Mouse (Mus musculus) midbrain, embryonic 15.5 days (tissue): ENCODE results near the gene Baiap2. TPM values are rescaled to one million over a fixed set of nuclear protein-coding genes. Genes with fewer than 3 reads are reported as not detected.

Experiments
- ATAC-seq: fragments of 200-750 bp; cut with Nextera tagmentation; replicated peaks from 2 replicates; pipeline ENCODE4 v1.8.0; 2017; ENCODE audit warnings: moderate TSS enrichment
- H3K27ac ChIP-seq: fragments of 300-500 bp; sonication (generic); 2 replicates; pipeline ENCODE4 v1.5.1; 2015; ENCODE audit warnings: mild to moderate bottlenecking, inconsistent platforms
- H3K27me3 ChIP-seq: fragments of 300-500 bp; sonication (generic); replicated peaks from 2 replicates; pipeline ENCODE4 v1.6.1; 2015; ENCODE audit warnings: inconsistent platforms
- H3K36me3 ChIP-seq: fragments of 300-500 bp; sonication (generic); replicated peaks from 2 replicates; pipeline ENCODE4 v1.6.1; 2015; ENCODE audit warnings: inconsistent platforms
- H3K4me1 ChIP-seq: fragments of 300-500 bp; sonication (generic); 2 replicates; pipeline ENCODE4 v1.6.1; 2015; ENCODE audit warnings: inconsistent platforms
- H3K4me2 ChIP-seq: fragments of 300-500 bp; sonication (generic); 2 replicates; pipeline ENCODE4 v1.6.1; 2015; ENCODE audit warnings: inconsistent platforms, mild to moderate bottlenecking, moderate library complexity
- H3K4me3 ChIP-seq: fragments of 300-500 bp; sonication (generic); 2 replicates; pipeline ENCODE4 v1.5.1; 2015; ENCODE audit warnings: mild to moderate bottlenecking, inconsistent platforms
- H3K9ac ChIP-seq: fragments of 300-500 bp; sonication (generic); 2 replicates; pipeline ENCODE4 v1.6.1; 2015; ENCODE audit warnings: mild to moderate bottlenecking, inconsistent platforms
- H3K9me3 ChIP-seq: fragments of 300-500 bp; sonication (generic); 2 replicates; pipeline ENCODE4 v1.6.1; 2016; ENCODE audit warnings: inconsistent platforms
- WGBS: fragments of 180-500 bp; shearing (Covaris S2); methylation state at CpG from one replicate; pipeline ENCODE4 v1.1.7; 2015; ENCODE audit warnings: mixed read lengths; 5-methylcytosine and 5-hydroxymethylcytosine counted together
- polyA plus RNA-seq: library from polyadenylated mRNA; unstranded; fragments of >200 nt; fragmentation: Nextera tagmentation; extraction: Ambion mirVana; gene quantifications from 2 replicates; pipeline ENCODE4 v1.2.1, GENCODE M21; 2015

Baiap2 gene
- polyA plus RNA-seq, 1 experiment from 2014 or later: 15.5 TPM

DNA sequence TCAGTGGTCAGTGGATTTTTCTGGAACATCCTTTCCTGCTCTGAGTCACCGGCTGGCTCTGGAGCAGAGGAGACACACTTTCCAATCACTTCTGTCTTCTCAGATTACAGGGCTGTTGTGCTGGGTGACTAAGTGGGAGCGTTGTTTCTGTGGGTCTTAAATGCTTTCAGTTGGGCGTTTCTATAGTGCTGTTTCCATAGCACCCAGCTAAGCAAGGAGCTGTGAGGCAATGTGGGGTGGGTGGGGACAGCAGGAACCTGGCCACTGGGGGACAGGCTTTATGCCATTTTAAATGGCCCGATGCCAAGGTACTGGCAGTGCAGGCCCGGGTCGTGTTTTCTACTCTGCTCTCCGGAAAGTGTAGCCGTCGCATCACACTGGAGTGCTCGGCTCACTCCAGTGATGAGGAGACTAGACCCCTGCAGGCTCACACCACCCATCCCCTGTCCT is 46.6 kb downstream of the Baiap2 start:
- Histone ChIP-seq H3K4me3 (no peak overlapping the region), H3K9ac (no peak overlapping the region), H3K27ac (0 out of 2 replicates have a peak overlapping the region, but pooled peaks have one; percentile 5), H3K4me2 (no peak overlapping the region), H3K36me3 (no peaks in the 10 kb centered on the region), H3K4me1 (peaks cover 26% of the 10 kb centered on the region), H3K9me3 (no peaks in the 10 kb centered on the region), H3K27me3 (no peaks in the 10 kb centered on the region)
- peak; percentile 32; the same call in 1 of the 2 replicates for ATAC-seq
- WGBS: 19% methylated on average over 10 of the region's 10 CpGs

- Histone ChIP-seq H3K4me2 (peak overlapping the region; percentile 29), H3K9ac (no peak overlapping the region)
- no peak; the same call in 1 of the 2 replicates for ATAC-seq
These were observed 48.2 kb downstream of the Baiap2 start for GRCm38 (mm10) chr11:119990658-119991337.

GRCm38 (mm10) chr11:119991338-119991678 is 48.7 kb downstream of the Baiap2 start:
- Histone ChIP-seq H3K9me3 (no peaks in the 10 kb centered on the region), H3K27me3 (no peaks in the 10 kb centered on the region), H3K36me3 (no peaks in the 10 kb centered on the region), H3K4me1 (peaks cover 26% of the 10 kb centered on the region), H3K4me3 (no peak overlapping the region), H3K4me2 (peak overlapping the region; percentile 29), H3K27ac (no peak overlapping the region), H3K9ac (no peak overlapping the region)
- ATAC-seq: peak; percentile 65
- 16% methylated on average over 10 of the region's 10 CpGs for WGBS

More at GRCm38 (mm10) chr11:119990658-119991337, 48.2 kb downstream of the Baiap2 start:
- Histone ChIP-seq H3K27me3 (no peaks in the 10 kb centered on the region), H3K4me3 (no peak overlapping the region), H3K9me3 (no peaks in the 10 kb centered on the region), H3K4me1 (peaks cover 26% of the 10 kb centered on the region), H3K36me3 (no peaks in the 10 kb centered on the region), H3K27ac (no peak overlapping the region)
- WGBS: 52% methylated on average over 10 of the region's 10 CpGs

GRCm38 (mm10) chr11:119997351-119997750 is 54.8 kb downstream of the Baiap2 start:
- H3K27me3 ChIP-seq: no peaks in the 10 kb centered on the region
- no peaks in the 10 kb centered on the region for H3K9me3 ChIP-seq
- 83% methylated on average over 16 of the region's 16 CpGs for WGBS
- ATAC-seq: no peak
- H3K4me3 ChIP-seq: no peak overlapping the region
- 0 out of 2 replicates have a peak, but pooled peaks cover 5% of the 10 kb centered on the region for H3K36me3 ChIP-seq
- H3K4me1 ChIP-seq: peaks cover 6% of the 10 kb centered on the region; the same call in 1 of the 2 replicates
- no peak overlapping the region for H3K27ac ChIP-seq
- no peak overlapping the region for H3K4me2 ChIP-seq
- H3K9ac ChIP-seq: no peak overlapping the region

GRCm38 (mm10) chr11:120002041-120002440 is 59.5 kb downstream of the Baiap2 start:
- 72% methylated on average over 5 of the region's 5 CpGs for WGBS
- no peak overlapping the region for H3K4me2 ChIP-seq
- no peak overlapping the region for H3K4me3 ChIP-seq
- H3K27ac ChIP-seq: no peak overlapping the region
- H3K4me1 ChIP-seq: peaks cover 6% of the 10 kb centered on the region; the same call in 1 of the 2 replicates
- 0 out of 2 replicates have a peak, but pooled peaks cover 2% of the 10 kb centered on the region for H3K36me3 ChIP-seq
- H3K9ac ChIP-seq: no peak overlapping the region
- no peaks in the 10 kb centered on the region for H3K27me3 ChIP-seq
- ATAC-seq: no peak
- no peaks in the 10 kb centered on the region for H3K9me3 ChIP-seq

DNA sequence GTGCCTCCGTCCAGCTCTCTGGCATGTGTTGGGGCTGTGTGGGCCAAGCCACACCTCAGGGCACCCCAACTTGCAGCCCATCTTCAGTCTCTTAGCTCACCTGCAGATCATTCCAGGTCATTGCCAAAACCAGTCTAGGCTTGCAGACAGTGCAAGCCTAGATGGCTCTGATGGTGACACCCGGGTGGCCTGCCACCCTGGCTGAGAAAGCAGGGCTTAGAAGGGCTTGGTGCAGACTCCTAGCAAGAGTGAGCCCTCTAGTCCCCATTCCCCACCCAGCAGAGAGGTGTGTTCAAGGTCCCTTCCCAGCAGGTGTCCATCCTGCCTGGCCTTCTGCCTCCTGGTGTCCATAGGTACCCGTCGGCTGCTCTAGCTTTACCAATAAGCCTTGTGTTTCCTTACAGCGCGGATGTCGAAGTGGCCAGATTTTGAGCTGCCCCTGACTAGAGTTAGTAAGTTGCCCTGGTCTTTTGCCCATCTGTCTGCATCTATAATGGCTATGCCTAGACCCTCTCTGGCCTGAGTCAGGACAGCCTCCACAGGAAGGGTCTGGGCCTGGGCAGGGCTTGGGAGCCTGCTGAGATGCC is 60.2 kb downstream of the Baiap2 start:
- no peak overlapping the region for H3K27ac ChIP-seq
- H3K36me3 ChIP-seq: no peaks in the 10 kb centered on the region
- H3K9ac ChIP-seq: no peak overlapping the region
- H3K4me1 ChIP-seq: peaks cover 6% of the 10 kb centered on the region; the same call in 1 of the 2 replicates
- no peaks in the 10 kb centered on the region for H3K9me3 ChIP-seq
- ATAC-seq: no peak
- WGBS: 89% methylated on average over 7 of the region's 7 CpGs
- H3K4me2 ChIP-seq: no peak overlapping the region
- no peak overlapping the region for H3K4me3 ChIP-seq
- H3K27me3 ChIP-seq: no peaks in the 10 kb centered on the region

- no peak overlapping the region for H3K9ac ChIP-seq
- 89% methylated on average over 18 of the region's 18 CpGs for whole genome bisulfite sequencing
- no peaks in the 10 kb centered on the region for H3K27me3 ChIP-seq
- no peak overlapping the region for H3K4me3 ChIP-seq
- H3K27ac ChIP-seq: no peak overlapping the region
- no peak overlapping the region for H3K4me2 ChIP-seq
- ATAC-seq: no peak
- peaks cover 6% of the 10 kb centered on the region; the same call in 1 of the 2 replicates for H3K4me1 ChIP-seq
- peaks cover 15% of the 10 kb centered on the region; the same call in 1 of the 2 replicates for H3K36me3 ChIP-seq
- H3K9me3 ChIP-seq: no peaks in the 10 kb centered on the region
These were observed 63.1 kb downstream of the Baiap2 start for GRCm38 (mm10) chr11:120005434-120006317.

DNA sequence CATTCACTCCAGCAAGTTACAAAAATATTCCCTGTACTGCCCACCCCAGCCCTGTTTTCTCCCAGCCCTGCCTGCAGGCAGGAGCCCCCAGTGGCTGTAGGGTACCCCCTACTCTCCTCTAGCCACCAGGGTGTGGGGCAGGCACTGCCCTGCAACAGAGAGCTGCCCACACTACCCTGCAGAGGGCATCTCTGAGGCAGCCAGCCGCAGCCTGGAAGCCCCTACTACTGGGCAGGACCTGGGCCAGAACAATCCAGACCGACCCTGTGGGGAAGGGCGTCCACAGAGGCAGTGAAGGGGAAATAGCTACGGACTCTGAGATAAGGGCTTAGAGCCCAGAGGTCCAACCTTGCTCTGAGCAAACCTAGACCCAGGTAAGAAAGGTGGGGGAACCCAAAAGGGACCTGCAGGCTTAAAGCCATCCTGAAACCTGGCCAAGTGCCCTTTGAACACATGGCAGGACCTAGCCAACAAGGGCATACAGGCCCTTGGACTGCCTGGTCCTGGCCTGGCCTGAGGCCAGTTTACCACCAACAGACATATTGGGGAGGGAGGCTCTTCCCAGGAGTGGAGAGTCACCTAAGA is 65.0 kb downstream of the Baiap2 start:
- ATAC-seq: no peak
- Histone ChIP-seq H3K9me3 (no peaks in the 10 kb centered on the region), H3K4me3 (no peak overlapping the region), H3K4me1 (peaks cover 12% of the 10 kb centered on the region), H3K27ac (no peak overlapping the region), H3K4me2 (no peak overlapping the region), H3K36me3 (peaks cover 26% of the 10 kb centered on the region), H3K9ac (no peak overlapping the region), H3K27me3 (no peaks in the 10 kb centered on the region)
- WGBS: 62% methylated on average over 4 of the region's 4 CpGs

DNA sequence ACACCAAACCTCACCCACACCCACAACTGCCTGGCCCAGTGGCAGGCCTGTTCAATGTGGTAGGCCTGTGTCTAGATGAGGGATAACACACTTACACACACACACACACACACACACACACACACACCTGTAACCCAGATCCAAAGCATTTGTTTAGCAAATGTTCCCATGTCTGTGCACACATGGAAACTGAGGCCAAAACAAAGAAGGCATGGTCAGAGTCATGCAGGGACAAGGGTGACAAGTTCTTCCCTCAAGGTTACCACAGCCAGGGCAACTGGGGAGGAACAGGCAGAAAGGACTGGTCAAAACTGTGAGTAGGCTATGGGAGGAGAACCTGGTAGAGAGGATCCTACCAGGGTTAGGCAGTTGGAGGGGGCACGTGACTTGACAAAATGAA is 65.9 kb downstream of the Baiap2 start:
- Histone ChIP-seq H3K4me1 (peaks cover 16% of the 10 kb centered on the region), H3K4me3 (no peak overlapping the region), H3K9ac (no peak overlapping the region), H3K9me3 (no peaks in the 10 kb centered on the region), H3K27me3 (no peaks in the 10 kb centered on the region), H3K4me2 (no peak overlapping the region), H3K36me3 (peaks cover 26% of the 10 kb centered on the region), H3K27ac (no peak overlapping the region)
- no peak for ATAC-seq
- WGBS: 96% methylated on average over 1 of the region's 1 CpGs

DNA sequence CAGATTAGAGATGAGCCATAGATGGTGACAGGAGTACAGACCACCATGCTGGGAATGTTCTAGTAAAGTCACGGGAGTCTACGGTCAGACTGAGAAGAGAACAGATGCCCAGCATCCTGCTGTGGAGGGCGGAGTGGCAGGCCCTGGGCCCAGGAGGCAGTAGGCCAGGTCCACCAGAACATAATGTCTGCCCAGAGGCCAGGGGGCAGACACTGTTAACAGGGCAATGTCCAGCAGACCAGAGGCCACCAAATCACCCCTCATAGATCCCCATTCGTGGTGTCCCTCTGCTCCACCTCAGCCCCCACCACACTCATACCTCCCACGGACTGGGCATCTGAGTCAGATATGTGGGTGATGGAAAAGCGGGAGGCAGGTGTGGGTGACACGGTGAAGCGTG is 66.4 kb downstream of the Baiap2 start:
- ATAC-seq: no peak
- Histone ChIP-seq H3K4me1 (peaks cover 17% of the 10 kb centered on the region), H3K9ac (no peak overlapping the region), H3K9me3 (no peaks in the 10 kb centered on the region), H3K27ac (no peak overlapping the region), H3K36me3 (peaks cover 26% of the 10 kb centered on the region), H3K4me3 (no peak overlapping the region), H3K4me2 (no peak overlapping the region), H3K27me3 (no peaks in the 10 kb centered on the region)
- 93% methylated on average over 8 of the region's 8 CpGs for WGBS

- peaks cover 17% of the 10 kb centered on the region for H3K4me1 ChIP-seq
- 87% methylated on average over 20 of the region's 20 CpGs for WGBS
- no peak overlapping the region for H3K4me2 ChIP-seq
- H3K9ac ChIP-seq: no peak overlapping the region
- H3K36me3 ChIP-seq: peaks cover 26% of the 10 kb centered on the region
- no peaks in the 10 kb centered on the region for H3K9me3 ChIP-seq
- ATAC-seq: no peak
- H3K27ac ChIP-seq: no peak overlapping the region
- no peak overlapping the region for H3K4me3 ChIP-seq
- no peaks in the 10 kb centered on the region; the same call in 1 of the 2 replicates for H3K27me3 ChIP-seq
These were observed 67.4 kb downstream of the Baiap2 start for GRCm38 (mm10) chr11:120009937-120010336.
